Mouse (Mus musculus): ENCODE data around the gene Taar5.

GRCm38 (mm10) chr10:23923941-23924340, 46.6 kb upstream of the Taar5 start:
- TF ChIP-seq POLR2A (IDR thresholded peaks at IDR 0.05; ENCODE audit: insufficient read depth, low read depth, low read length) (no peak), CTCF (IDR thresholded peaks at IDR 0.05; ENCODE audit: insufficient read depth, low read depth, low read length) (no peak)
